Mouse (Mus musculus) forebrain, embryonic 13.5 days (tissue): ENCODE results near the gene Gga1. TPM values are rescaled to one million over a fixed set of nuclear protein-coding genes. Genes with fewer than 3 reads are reported as not detected.
"Not testable (repeated sequence)": the region's sequence is repeated elsewhere in the genome, so short reads cannot be mapped to it uniquely, and the experiment has no call there.

ENCODE experiments used
- ATAC-seq: fragments of 200-750 bp; cut with Nextera tagmentation; 2 replicates; pipeline ENCODE4 v1.8.0; 2017
- H3K27ac ChIP-seq: fragments of 300-500 bp; sonication (generic); 2 replicates; pipeline ENCODE4 v1.5.1; 2015; ENCODE audit warnings: inconsistent platforms, mild to moderate bottlenecking, moderate library complexity
- H3K27me3 ChIP-seq: fragments of 300-500 bp; sonication (generic); 2 replicates; pipeline ENCODE4 v1.6.1; 2015; ENCODE audit warnings: mild to moderate bottlenecking, inconsistent platforms
- H3K36me3 ChIP-seq: fragments of 300-500 bp; sonication (generic); 2 replicates; pipeline ENCODE4 v1.6.1; 2015; ENCODE audit warnings: mild to moderate bottlenecking, inconsistent platforms; ENCODE audit not compliant: poor library complexity, severe bottlenecking
- H3K4me1 ChIP-seq: fragments of 300-500 bp; sonication (generic); 2 replicates; pipeline ENCODE4 v1.6.1; 2015; ENCODE audit warnings: inconsistent platforms
- H3K4me2 ChIP-seq: fragments of 300-500 bp; sonication (generic); 2 replicates; pipeline ENCODE4 v1.6.1; 2015; ENCODE audit warnings: inconsistent platforms, mild to moderate bottlenecking, moderate library complexity
- H3K4me3 ChIP-seq: fragments of 300-500 bp; sonication (generic); 2 replicates; pipeline ENCODE4 v1.5.1; 2015; ENCODE audit warnings: mild to moderate bottlenecking, inconsistent platforms
- H3K9ac ChIP-seq: fragments of 300-500 bp; sonication (generic); 2 replicates; pipeline ENCODE4 v1.6.1; 2015; ENCODE audit warnings: mild to moderate bottlenecking, inconsistent platforms
- H3K9me3 ChIP-seq: fragments of 300-500 bp; sonication (generic); replicated peaks from 2 replicates; pipeline ENCODE4 v1.6.1; 2016; ENCODE audit warnings: inconsistent platforms
- WGBS: fragments of 180-500 bp; shearing (Covaris S2); methylation state at CpG from one replicate; pipeline ENCODE4 v1.1.7; 2015; 5-methylcytosine and 5-hydroxymethylcytosine counted together
- polyA plus RNA-seq: library from polyadenylated mRNA; unstranded; fragments of >200 nt; fragmentation: Nextera tagmentation; extraction: Ambion mirVana; gene quantifications from 2 replicates; pipeline ENCODE4 v1.2.1, GENCODE M21; 2015

Gga1 gene
- polyA plus RNA-seq, 1 experiment from 2014 or later = 50.3 TPM

- WGBS = 79% methylated on average over 7 of the region's 7 CpGs
- not testable (repeated sequence) for H3K4me2 ChIP-seq, H3K9ac ChIP-seq, H3K27ac ChIP-seq, ATAC-seq, H3K9me3 ChIP-seq, H3K4me3 ChIP-seq, H3K36me3 ChIP-seq
- H3K4me1 ChIP-seq = peaks cover 22% of the 10 kb centered on the region
- peaks cover 52% of the 10 kb centered on the region for H3K27me3 ChIP-seq
Measured at GRCm38 (mm10) chr15:78846805-78847204, 30.2 kb upstream of the Gga1 start.

GRCm38 (mm10) chr15:78848467-78848866, 28.5 kb upstream of the Gga1 start:
- H3K27me3 ChIP-seq = peaks cover 36% of the 10 kb centered on the region
- H3K4me1 ChIP-seq = peaks cover 11% of the 10 kb centered on the region; the same call in 1 of the 2 replicates
- H3K4me3 ChIP-seq = no peak overlapping the region
- WGBS = 32% methylated on average over 5 of the region's 5 CpGs
- no peaks in the 10 kb centered on the region for H3K9me3 ChIP-seq
- no peak for ATAC-seq
- H3K27ac ChIP-seq = no peak overlapping the region
- H3K9ac ChIP-seq = no peak overlapping the region
- no peaks in the 10 kb centered on the region for H3K36me3 ChIP-seq
- no peak overlapping the region for H3K4me2 ChIP-seq

DNA sequence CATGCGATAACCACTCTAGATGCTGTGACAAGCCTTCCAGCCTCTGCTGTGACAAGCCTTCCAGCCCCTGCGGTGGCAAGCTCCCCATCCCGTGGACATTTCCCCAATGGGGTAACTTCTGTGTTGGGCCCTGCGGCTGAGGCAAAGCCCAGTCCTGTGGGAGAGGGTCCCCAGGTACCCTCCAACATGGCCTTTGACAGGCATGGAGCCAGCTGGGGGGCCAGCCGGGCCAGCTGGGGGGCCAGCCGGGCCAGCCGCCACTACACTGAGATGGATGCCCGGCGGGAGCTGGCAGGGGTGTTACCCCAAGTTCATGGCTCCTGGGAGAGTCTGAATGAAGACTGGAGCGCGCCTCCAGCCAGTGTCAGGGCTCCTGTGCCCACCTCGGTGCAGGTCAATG, 27.5 kb upstream of the Gga1 start:
- Histone ChIP-seq H3K9me3 (no peaks in the 10 kb centered on the region), H3K36me3 (no peaks in the 10 kb centered on the region), H3K9ac (no peak overlapping the region), H3K27me3 (peaks cover 26% of the 10 kb centered on the region), H3K4me3 (no peak overlapping the region), H3K4me2 (no peak overlapping the region), H3K4me1 (peaks cover 9% of the 10 kb centered on the region; the same call in 1 of the 2 replicates), H3K27ac (no peak overlapping the region)
- 88% methylated on average over 12 of the region's 12 CpGs for WGBS
- ATAC-seq = no peak

DNA sequence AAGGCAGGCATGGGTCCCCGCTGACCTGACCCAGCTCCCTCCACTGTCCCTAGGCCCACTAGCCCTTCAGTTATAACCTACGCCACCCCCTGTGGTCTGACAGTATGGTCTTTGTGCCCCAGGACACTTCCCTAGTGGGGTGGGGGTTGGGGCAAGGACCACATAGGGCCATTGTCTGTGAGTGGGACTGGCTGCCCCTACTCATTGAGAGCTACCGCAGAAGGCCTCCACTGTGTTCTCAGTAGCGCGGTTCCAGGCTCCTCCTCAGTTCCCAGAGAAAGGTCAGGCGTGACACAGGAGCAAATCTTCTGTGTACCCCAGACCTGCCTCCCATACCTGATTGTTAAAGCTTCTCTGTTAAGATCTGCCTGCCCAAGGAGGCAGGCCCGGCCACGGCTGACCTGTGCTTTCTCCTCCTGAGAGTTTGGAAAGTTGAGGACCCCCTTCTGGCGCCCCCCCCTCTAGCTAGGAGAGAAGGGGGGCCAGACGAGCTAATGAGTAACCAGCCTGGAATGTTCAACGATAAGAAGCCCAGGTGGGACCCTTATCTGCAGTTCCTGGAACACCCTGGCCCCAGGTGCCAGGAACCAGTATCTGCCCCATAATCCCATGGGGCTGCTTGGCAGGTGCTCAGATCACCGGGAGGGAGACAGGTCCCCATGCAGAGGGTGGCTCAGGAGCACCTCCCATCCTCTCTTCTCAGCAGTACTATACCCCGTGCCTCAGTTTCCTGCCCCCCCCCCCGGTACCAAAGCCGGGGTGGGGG, 26.7 kb upstream of the Gga1 start:
- WGBS = 74% methylated on average over 14 of the region's 15 CpGs
- no peak for ATAC-seq
- no peak overlapping the region for H3K9ac ChIP-seq
- H3K27ac ChIP-seq = no peak overlapping the region
- H3K36me3 ChIP-seq = no peaks in the 10 kb centered on the region
- H3K4me3 ChIP-seq = no peak overlapping the region
- H3K9me3 ChIP-seq = no peaks in the 10 kb centered on the region
- H3K4me1 ChIP-seq = peaks cover 3% of the 10 kb centered on the region; the same call in 1 of the 2 replicates
- no peak overlapping the region for H3K4me2 ChIP-seq
- peaks cover 23% of the 10 kb centered on the region; the same call in 1 of the 2 replicates for H3K27me3 ChIP-seq

- no peaks in the 10 kb centered on the region for H3K9me3 ChIP-seq
- no peak overlapping the region for H3K4me2 ChIP-seq
- no peak overlapping the region for H3K9ac ChIP-seq
- no peaks in the 10 kb centered on the region for H3K36me3 ChIP-seq
- no peak overlapping the region for H3K27ac ChIP-seq
- H3K27me3 ChIP-seq = peaks cover 16% of the 10 kb centered on the region; the same call in 1 of the 2 replicates
- no peak for ATAC-seq
- no peak overlapping the region for H3K4me3 ChIP-seq
- H3K4me1 ChIP-seq = no peaks in the 10 kb centered on the region; the same call in 1 of the 2 replicates
- 81% methylated on average over 6 of the region's 6 CpGs for WGBS
Measured at GRCm38 (mm10) chr15:78850944-78851343, 26.0 kb upstream of the Gga1 start.

DNA sequence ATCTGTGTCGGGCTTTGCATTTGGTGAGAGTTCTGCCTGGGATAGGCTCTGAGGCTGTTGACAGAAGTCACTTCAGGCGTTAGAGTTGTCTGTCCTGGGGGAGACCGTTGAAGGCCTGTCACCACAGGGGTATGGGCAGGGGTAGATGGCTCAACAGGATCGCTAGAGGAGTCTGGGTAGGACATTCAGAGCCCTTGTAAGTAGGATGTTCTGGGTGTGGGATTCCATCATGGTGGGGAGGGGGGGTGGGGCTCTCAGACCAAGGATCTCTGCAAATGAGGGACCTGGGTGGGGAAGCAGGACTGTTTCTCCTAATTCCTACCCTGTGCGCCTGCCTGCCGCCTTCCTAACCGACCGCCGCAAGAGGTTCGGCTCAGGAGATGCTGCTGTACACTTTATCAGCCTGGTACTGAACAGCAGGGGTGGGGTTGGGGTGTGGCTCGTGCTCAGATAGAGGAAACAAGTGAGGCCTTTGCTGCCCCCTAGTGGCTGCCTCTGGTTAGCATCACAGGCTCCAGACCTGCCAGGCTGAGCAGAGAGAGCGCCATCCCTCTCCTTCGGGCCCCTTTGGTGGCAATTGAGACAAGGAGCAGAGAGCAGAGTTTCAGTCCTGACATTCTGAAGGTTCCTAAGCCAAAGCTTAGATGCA, 25.4 kb upstream of the Gga1 start:
- Histone ChIP-seq H3K4me1 (no peaks in the 10 kb centered on the region), H3K27me3 (peaks cover 16% of the 10 kb centered on the region; the same call in 1 of the 2 replicates), H3K4me3 (no peak overlapping the region), H3K36me3 (no peaks in the 10 kb centered on the region), H3K9me3 (no peaks in the 10 kb centered on the region), H3K9ac (no peak overlapping the region), H3K4me2 (peak overlapping the region; percentile 35), H3K27ac (no peak overlapping the region)
- ATAC-seq = peak; percentile 87
- WGBS = 15% methylated on average over 13 of the region's 13 CpGs

GRCm38 (mm10) chr15:78855303-78855965, 21.6 kb upstream of the Gga1 start, which contains the start of gene Lgals2:
TSS of gene Lgals2 (minus strand) at chr15:78855529.
- Histone ChIP-seq H3K27me3 (0 out of 2 replicates have a peak, but pooled peaks cover 3% of the 10 kb centered on the region), H3K4me3 (no peak within 1 kb of the TSS), H3K9me3 (no peaks in the 10 kb centered on the region), H3K27ac (no peak within 1 kb of the TSS), H3K4me1 (no peaks in the 10 kb centered on the region), H3K9ac (no peak within 1 kb of the TSS), H3K4me2 (no peak within 1 kb of the TSS), H3K36me3 (no peaks in the 10 kb centered on the region)
- WGBS = 81% methylated on average over 8 of the region's 8 CpGs
- no peak for ATAC-seq

GRCm38 (mm10) chr15:78857009-78857408, 20.0 kb upstream of the Gga1 start:
- Histone ChIP-seq H3K9me3 (no peaks in the 10 kb centered on the region), H3K27ac (no peak overlapping the region), H3K27me3 (0 out of 2 replicates have a peak, but pooled peaks cover 3% of the 10 kb centered on the region), H3K4me2 (no peak overlapping the region), H3K36me3 (no peaks in the 10 kb centered on the region), H3K4me3 (no peak overlapping the region), H3K4me1 (no peaks in the 10 kb centered on the region), H3K9ac (no peak overlapping the region)
- WGBS = 79% methylated on average over 7 of the region's 7 CpGs
- ATAC-seq = no peak

GRCm38 (mm10) chr15:78859311-78859710, 17.7 kb upstream of the Gga1 start:
- Histone ChIP-seq H3K9ac (no peak overlapping the region), H3K9me3 (no peaks in the 10 kb centered on the region), H3K4me1 (peaks cover 9% of the 10 kb centered on the region; the same call in 1 of the 2 replicates), H3K36me3 (no peaks in the 10 kb centered on the region), H3K4me2 (no peak overlapping the region), H3K27me3 (0 out of 2 replicates have a peak, but pooled peaks cover 3% of the 10 kb centered on the region), H3K27ac (no peak overlapping the region), H3K4me3 (no peak overlapping the region)
- no peak for ATAC-seq
- 85% methylated on average over 4 of the region's 4 CpGs for WGBS

DNA sequence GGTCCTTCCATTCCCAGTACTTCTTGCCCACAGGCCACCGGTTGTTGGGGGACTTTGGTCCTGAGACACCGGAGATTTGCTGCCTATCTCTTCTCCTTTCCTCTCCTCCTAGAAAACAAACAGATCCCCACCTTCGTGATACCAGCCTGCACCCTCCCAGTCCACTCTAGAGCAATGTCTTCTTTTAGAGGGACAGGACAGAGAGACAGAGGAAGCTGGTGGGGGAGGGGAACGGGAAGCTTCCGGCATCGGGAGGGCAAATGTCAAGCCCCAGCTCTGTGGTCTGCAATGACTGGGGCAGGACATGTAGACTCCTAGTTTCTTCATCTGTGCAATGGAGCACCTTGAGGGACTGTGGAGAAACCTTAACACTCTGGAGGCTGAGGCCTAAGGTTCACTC, 17.3 kb upstream of the Gga1 start:
- 86% methylated on average over 6 of the region's 6 CpGs for WGBS
- H3K4me1 ChIP-seq = peaks cover 9% of the 10 kb centered on the region; the same call in 1 of the 2 replicates
- H3K4me2 ChIP-seq = no peak overlapping the region
- no peak for ATAC-seq
- no peaks in the 10 kb centered on the region for H3K36me3 ChIP-seq
- no peak overlapping the region for H3K9ac ChIP-seq
- H3K4me3 ChIP-seq = no peak overlapping the region
- no peaks in the 10 kb centered on the region for H3K9me3 ChIP-seq
- no peak overlapping the region for H3K27ac ChIP-seq
- H3K27me3 ChIP-seq = no peaks in the 10 kb centered on the region

DNA sequence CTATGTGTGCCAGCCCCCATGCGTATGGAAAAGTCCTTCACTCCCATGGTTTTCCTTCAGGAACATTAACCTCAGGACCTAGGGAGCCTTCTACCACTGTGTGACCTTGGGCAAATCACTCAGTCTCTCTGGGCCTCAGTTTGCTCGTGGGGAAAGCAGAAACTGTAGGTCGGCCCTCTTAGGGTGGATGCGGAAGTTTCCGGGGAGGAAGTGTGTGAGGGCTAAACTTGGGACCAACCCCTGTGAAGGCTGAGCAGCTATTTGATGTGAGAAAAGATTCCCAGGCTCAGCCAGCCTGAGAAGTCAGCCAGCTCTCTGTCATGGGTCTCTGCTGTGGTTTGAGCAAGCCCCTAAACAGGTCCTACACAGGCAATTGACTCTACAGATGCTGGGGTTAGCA, 14.7 kb upstream of the Gga1 start:
- Histone ChIP-seq H3K27ac (no peak overlapping the region), H3K36me3 (no peaks in the 10 kb centered on the region), H3K9me3 (no peaks in the 10 kb centered on the region), H3K9ac (no peak overlapping the region), H3K4me3 (no peak overlapping the region), H3K4me1 (peaks cover 9% of the 10 kb centered on the region; the same call in 1 of the 2 replicates), H3K4me2 (no peak overlapping the region), H3K27me3 (no peaks in the 10 kb centered on the region)
- 91% methylated on average over 5 of the region's 5 CpGs for WGBS
- ATAC-seq = no peak

- H3K27me3 ChIP-seq = no peaks in the 10 kb centered on the region
- ATAC-seq = no peak
- no peaks in the 10 kb centered on the region for H3K36me3 ChIP-seq
- no peak overlapping the region for H3K27ac ChIP-seq
- no peak overlapping the region for H3K4me2 ChIP-seq
- H3K9ac ChIP-seq = no peak overlapping the region
- no peaks in the 10 kb centered on the region for H3K9me3 ChIP-seq
- peaks cover 14% of the 10 kb centered on the region for H3K4me1 ChIP-seq
- 62% methylated on average over 2 of the region's 2 CpGs for WGBS
- no peak overlapping the region for H3K4me3 ChIP-seq
Measured at GRCm38 (mm10) chr15:78863154-78863553, 13.8 kb upstream of the Gga1 start.
